Mouse (Mus musculus) limb, embryonic 12.5 days (tissue): Measurements from ENCODE around the gene Cdca3. TPM values are rescaled to one million over a fixed set of nuclear protein-coding genes. Genes with fewer than 3 reads are reported as not detected.

Experiments
- ATAC-seq: fragments of 200-750 bp; cut with Nextera tagmentation; 2 replicates; pipeline ENCODE4 v1.8.0; 2017; ENCODE audit warnings: low read depth, moderate TSS enrichment; ENCODE audit not compliant: insufficient number of reproducible peaks, insufficient read depth, low FRiP score, low TSS enrichment
- H3K27ac ChIP-seq: fragments of 300-500 bp; sonication (generic); 2 replicates; pipeline ENCODE4 v1.5.1; 2016; ENCODE audit warnings: mild to moderate bottlenecking, moderate library complexity
- H3K27me3 ChIP-seq: fragments of 300-500 bp; sonication (generic); 2 replicates; pipeline ENCODE4 v1.6.1; 2016; ENCODE audit warnings: mild to moderate bottlenecking, moderate library complexity
- H3K36me3 ChIP-seq: fragments of 300-500 bp; sonication (generic); 2 replicates; pipeline ENCODE4 v1.6.1; 2016; ENCODE audit warnings: mild to moderate bottlenecking, moderate library complexity
- H3K4me1 ChIP-seq: fragments of 300-500 bp; sonication (generic); replicated peaks from 2 replicates; pipeline ENCODE4 v1.6.1; 2016
- H3K4me2 ChIP-seq: fragments of 300-500 bp; sonication (generic); 2 replicates; pipeline ENCODE4 v1.6.1; 2016; ENCODE audit warnings: mild to moderate bottlenecking, moderate library complexity
- H3K4me3 ChIP-seq: fragments of 300-500 bp; sonication (generic); replicated peaks from 2 replicates; pipeline ENCODE4 v1.5.1; 2016; ENCODE audit warnings: mild to moderate bottlenecking
- H3K9ac ChIP-seq: fragments of 300-500 bp; sonication (generic); replicated peaks from 2 replicates; pipeline ENCODE4 v1.6.1; 2016; ENCODE audit warnings: mild to moderate bottlenecking, moderate library complexity
- H3K9me3 ChIP-seq: fragments of 300-500 bp; sonication (generic); 2 replicates; pipeline ENCODE4 v1.6.1; 2016; ENCODE audit warnings: mild to moderate bottlenecking, moderate library complexity
- WGBS: fragments of 180-500 bp; shearing (Covaris S2); methylation state at CpG from one replicate; pipeline ENCODE4 v1.1.7; 2016; 5-methylcytosine and 5-hydroxymethylcytosine counted together
- polyA plus RNA-seq: library from polyadenylated mRNA; unstranded; fragments of >200 nt; fragmentation: Nextera tagmentation; extraction: Ambion mirVana; gene quantifications from 2 replicates; pipeline ENCODE4 v1.2.1, GENCODE M21; 2016

Gene Cdca3
- polyA plus RNA-seq, 1 experiment from 2014 or later: 202 TPM

DNA sequence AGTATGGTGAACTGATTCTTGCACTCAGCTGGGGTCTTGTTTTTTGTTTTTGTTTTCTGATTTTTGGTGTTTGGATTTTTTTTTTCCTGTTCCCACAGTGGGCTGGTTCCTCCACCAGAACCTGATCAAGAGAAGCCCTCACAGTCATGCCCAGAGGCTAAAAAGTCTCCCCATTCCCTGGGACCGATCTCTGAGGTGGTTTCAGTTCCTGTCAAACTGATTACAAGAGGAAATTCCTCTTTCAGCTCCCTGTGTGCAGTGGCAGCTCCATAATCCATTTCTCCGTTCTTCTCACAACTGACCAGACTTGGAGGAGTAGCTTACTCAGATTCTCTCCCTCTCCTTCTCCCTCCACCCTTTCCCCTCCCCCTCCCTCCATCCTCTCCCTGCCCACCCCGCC lies 45.0 kb downstream of the Cdca3 start:
- ATAC-seq: no peak
- no peaks in the 10 kb centered on the region for H3K36me3 ChIP-seq
- no peaks in the 10 kb centered on the region for H3K4me1 ChIP-seq
- H3K4me3 ChIP-seq: no peak overlapping the region
- no peak overlapping the region for H3K27ac ChIP-seq
- no peaks in the 10 kb centered on the region for H3K27me3 ChIP-seq
- H3K9me3 ChIP-seq: no peaks in the 10 kb centered on the region
- 52% methylated on average over 2 of the region's 3 CpGs for WGBS
- no peak overlapping the region for H3K4me2 ChIP-seq
- no peak overlapping the region for H3K9ac ChIP-seq

DNA sequence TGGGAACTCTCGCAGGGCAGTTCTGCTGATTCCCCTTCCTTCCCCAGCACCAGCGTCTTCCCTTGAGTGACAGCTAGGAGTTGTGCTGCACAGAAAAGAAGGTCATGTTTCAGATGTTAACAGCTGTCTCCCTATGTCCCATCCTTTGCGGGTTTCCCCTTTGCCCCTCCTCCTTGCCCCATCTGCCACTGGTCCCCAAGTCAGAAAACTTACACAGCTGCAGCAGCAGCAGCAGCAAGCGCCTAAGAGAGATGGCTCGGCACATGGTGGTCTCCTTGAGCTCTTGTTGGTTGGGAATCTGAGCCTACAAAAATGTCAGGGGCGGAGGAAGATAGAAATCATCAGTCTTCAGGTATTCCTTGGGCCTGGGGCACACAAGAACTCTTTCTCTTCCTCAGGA lies 50.0 kb downstream of the Cdca3 start:
- H3K9me3 ChIP-seq: no peaks in the 10 kb centered on the region
- H3K4me3 ChIP-seq: no peak overlapping the region
- WGBS: 62% methylated on average over 6 of the region's 6 CpGs
- ATAC-seq: no peak
- H3K36me3 ChIP-seq: no peaks in the 10 kb centered on the region
- no peak overlapping the region for H3K4me2 ChIP-seq
- H3K4me1 ChIP-seq: no peaks in the 10 kb centered on the region
- H3K27ac ChIP-seq: no peak overlapping the region
- no peaks in the 10 kb centered on the region for H3K27me3 ChIP-seq
- H3K9ac ChIP-seq: no peak overlapping the region

DNA sequence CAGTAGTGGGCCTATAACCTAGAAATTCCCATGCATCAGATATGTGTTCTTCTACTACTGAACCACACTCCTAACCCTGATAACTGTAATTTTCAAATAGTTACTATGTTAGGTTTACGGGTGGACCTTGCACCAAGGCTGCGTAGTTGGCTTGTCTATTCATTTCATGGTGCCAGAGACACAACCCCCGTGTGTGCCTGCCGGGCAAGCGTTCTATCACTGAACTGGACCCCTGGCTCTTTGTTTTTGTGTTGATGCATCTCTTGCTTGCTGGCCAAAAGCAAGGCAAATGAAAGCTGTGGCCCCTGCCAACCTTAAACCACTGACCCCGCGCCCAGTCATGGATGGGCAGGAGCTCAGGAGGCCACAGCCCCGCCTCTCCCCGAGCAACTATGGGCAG lies 52.5 kb downstream of the Cdca3 start:
- no peak for ATAC-seq
- no peaks in the 10 kb centered on the region for H3K36me3 ChIP-seq
- H3K27me3 ChIP-seq: no peaks in the 10 kb centered on the region
- H3K27ac ChIP-seq: no peak overlapping the region
- 89% methylated on average over 9 of the region's 9 CpGs for WGBS
- H3K9ac ChIP-seq: no peak overlapping the region
- H3K4me1 ChIP-seq: peaks cover 6% of the 10 kb centered on the region; the same call in 1 of the 2 replicates
- H3K9me3 ChIP-seq: no peaks in the 10 kb centered on the region
- H3K4me3 ChIP-seq: no peak overlapping the region
- no peak overlapping the region for H3K4me2 ChIP-seq

Other genes starting within 250 kb of the Cdca3 start
- gene C1s2, start 193.5 kb upstream of the Cdca3 start, polyA plus RNA-seq: 0.08 TPM in 1 of 2 replicates, not detected in the other
- 46.9 and 49.1 TPM in 2 replicates for gene Lpcat3, start 166.5 kb upstream of the Cdca3 start, polyA plus RNA-seq
- 199 and 219 TPM in 2 replicates for gene Emg1, start 117.4 kb upstream of the Cdca3 start, polyA plus RNA-seq
- gene Phb2, start 117.2 kb upstream of the Cdca3 start, polyA plus RNA-seq: 358 and 367 TPM in 2 replicates
- 6.0 and 6.4 TPM in 2 replicates for gene Ptpn6, start 90.8 kb upstream of the Cdca3 start, polyA plus RNA-seq
- gene Grcc10, start 88.2 kb upstream of the Cdca3 start, polyA plus RNA-seq: 479 and 511 TPM in 2 replicates
- not detected in 2 replicates for gene Gm45234, start 73.5 kb upstream of the Cdca3 start, polyA plus RNA-seq
- gene Atn1, start 73.0 kb upstream of the Cdca3 start, polyA plus RNA-seq: 17.1 and 17.4 TPM in 2 replicates
- gene Eno2, start 59.9 kb upstream of the Cdca3 start, polyA plus RNA-seq: 4.8 TPM in 2 replicates
- gene Lrrc23, start 49.8 kb upstream of the Cdca3 start, polyA plus RNA-seq: 0.38 and 0.88 TPM in 2 replicates
- 8.7 and 9.1 TPM in 2 replicates for gene Spsb2, start 20.9 kb upstream of the Cdca3 start, polyA plus RNA-seq
- gene Tpi1, start 15.3 kb upstream of the Cdca3 start, polyA plus RNA-seq: 714 and 740 TPM in 2 replicates
- 191 and 196 TPM in 2 replicates for gene Usp5, start 63 bp upstream of the Cdca3 start, polyA plus RNA-seq
- 0.81 and 1.0 TPM in 2 replicates for gene Gnb3, start 10.7 kb downstream of the Cdca3 start, polyA plus RNA-seq
- 59.8 and 61.4 TPM in 2 replicates for gene P3h3, start 28.2 kb downstream of the Cdca3 start, polyA plus RNA-seq
- 2.5 and 2.7 TPM in 2 replicates for gene Gpr162, start 34.4 kb downstream of the Cdca3 start, polyA plus RNA-seq
- 0.15 TPM in 1 of 2 replicates, not detected in the other for gene Cd4, start 58.7 kb downstream of the Cdca3 start, polyA plus RNA-seq
- 2.2 TPM in 2 replicates for gene Lag3, start 82.2 kb downstream of the Cdca3 start, polyA plus RNA-seq
- gene Ptms, start 90.6 kb downstream of the Cdca3 start, polyA plus RNA-seq: 325 and 346 TPM in 2 replicates
- gene Mlf2, start 101.8 kb downstream of the Cdca3 start, polyA plus RNA-seq: 401 and 407 TPM in 2 replicates
- gene Cops7a, start 136.0 kb downstream of the Cdca3 start, polyA plus RNA-seq: 114 and 124 TPM in 2 replicates
- gene Pianp, start 167.1 kb downstream of the Cdca3 start, polyA plus RNA-seq: 5.0 and 5.8 TPM in 2 replicates
- gene Zfp384, start 179.6 kb downstream of the Cdca3 start, polyA plus RNA-seq: 18.5 and 24.7 TPM in 2 replicates
- 170 and 177 TPM in 2 replicates for gene Ing4, start 210.2 kb downstream of the Cdca3 start, polyA plus RNA-seq
- gene Acrbp, start 220.1 kb downstream of the Cdca3 start, polyA plus RNA-seq: 17.6 and 18.3 TPM in 2 replicates
- 0.18 and 0.20 TPM in 2 replicates for gene Lpar5, start 238.4 kb downstream of the Cdca3 start, polyA plus RNA-seq